Mouse (Mus musculus) kidney, adult 10 weeks (tissue): ENCODE results near the gene Gprin1. TPM values are rescaled to one million over a fixed set of nuclear protein-coding genes. Genes with fewer than 3 reads are reported as not detected.

Source experiments
- polyA plus RNA-seq: library from polyadenylated mRNA; stranded (reverse); fragments of 350-450 nt; fragmentation: Illumina TruSeq; extraction: RNeasy Lipid Tissue Mini Kit (QIAGEN cat#74804); gene quantifications from one replicate; pipeline ENCODE4 v1.2.3, GENCODE M21; 2014; ENCODE audit warnings: low read depth, low replicate concordance

Gprin1 gene
- not detected for polyA plus RNA-seq

GRCm38 (mm10) chr13:54749864-54750411 lies at the start of gene Gprin1:
TSS of gene Gprin1 (minus strand) at chr13:54749874.

GRCm38 (mm10) chr13:54788740-54789560 lies 39.3 kb upstream of the Gprin1 start, which contains the start of gene Tspan17:
TSS of gene Tspan17 (plus strand) at chr13:54789377.

GRCm38 (mm10) chr13:54783698-54784097 lies 34.0 kb upstream of the Gprin1 start, which contains the start of gene Eif4e1b:
TSS of gene Eif4e1b (plus strand) at chr13:54783998.

GRCm38 (mm10) chr13:54766192-54766768 lies 16.6 kb upstream of the Gprin1 start, which contains the start of gene Sncb:
TSS of gene Sncb (minus strand) at chr13:54766595.

GRCm38 (mm10) chr13:54701243-54701642 lies 48.4 kb downstream of the Gprin1 start, which contains the start of gene Cdhr2:
TSS of gene Cdhr2 (plus strand) at chr13:54701461.

GRCm38 (mm10) chr13:54693558-54694347 lies 55.9 kb downstream of the Gprin1 start, which contains the start of gene Rnf44:
TSS of gene Rnf44 (minus strand) at chr13:54693907.

Other genes starting within 250 kb of the Gprin1 start
- gene Simc1, start 246.1 kb downstream of the Gprin1 start, polyA plus RNA-seq, result 5.6 TPM
- 627 TPM for gene 4833439L19Rik, start 184.4 kb downstream of the Gprin1 start, polyA plus RNA-seq
- 1.4 TPM for gene Arl10, start 174.9 kb downstream of the Gprin1 start, polyA plus RNA-seq
- 12.3 TPM for gene Nop16, start 159.8 kb downstream of the Gprin1 start, polyA plus RNA-seq
- gene Higd2a, start 159.7 kb downstream of the Gprin1 start, polyA plus RNA-seq, result 24.3 TPM
- gene Cltb, start 138.5 kb downstream of the Gprin1 start, polyA plus RNA-seq, result 16.1 TPM
- 35.6 TPM for gene Faf2, start 128.1 kb downstream of the Gprin1 start, polyA plus RNA-seq
- gene Rnf44, start 56.0 kb downstream of the Gprin1 start, polyA plus RNA-seq, result 19.1 TPM
- 4.4 TPM for gene Cdhr2, start 48.4 kb downstream of the Gprin1 start, polyA plus RNA-seq
- gene Sncb, start 16.7 kb upstream of the Gprin1 start, polyA plus RNA-seq, result not detected
- gene Eif4e1b, start 34.1 kb upstream of the Gprin1 start, polyA plus RNA-seq, result not detected
- 1.5 TPM for gene Tspan17, start 39.5 kb upstream of the Gprin1 start, polyA plus RNA-seq
- gene Unc5a, start 199.5 kb upstream of the Gprin1 start, polyA plus RNA-seq, result not detected